Mouse (Mus musculus): Measurements from ENCODE around the gene Ctps2. TPM values are rescaled to one million over a fixed set of nuclear protein-coding genes. Genes with fewer than 3 reads are reported as not detected.
A peak's percentile ranks its signal among the peaks of the same experiment; 100 is the strongest.

The Ctps2 gene
- polyA plus RNA-seq, 1 experiment from 2014 or later = 93.5 TPM

DNA sequence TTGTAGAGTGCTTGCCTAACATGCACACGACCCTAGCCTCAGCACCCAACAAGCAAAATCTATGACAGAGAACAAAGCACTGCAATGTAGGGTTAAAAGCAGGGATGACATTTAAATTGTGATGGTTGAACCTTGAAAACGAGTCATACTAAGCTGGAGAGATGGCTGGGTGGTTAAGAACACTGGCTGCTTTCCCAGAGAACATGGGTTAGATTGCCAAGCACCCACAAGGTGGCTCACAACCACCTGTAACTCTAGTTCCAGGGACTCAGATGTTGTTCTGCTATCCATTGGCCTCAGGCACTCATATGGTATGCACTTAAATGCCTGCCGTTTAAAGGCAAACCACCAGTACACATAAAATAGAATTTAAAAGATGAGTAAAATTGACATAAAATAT lies 91.1 kb downstream of the Ctps2 start:
- no peaks in the 10 kb centered on the region for H3K9me3 ChIP-seq
- peaks cover 14% of the 10 kb centered on the region; the same call in 1 of the 2 replicates for H3K27me3 ChIP-seq
- WGBS = 81% methylated on average over 3 of the region's 3 CpGs
- no peak overlapping the region for H3K27ac ChIP-seq
- no peaks in the 10 kb centered on the region for H3K4me1 ChIP-seq
- no peaks in the 10 kb centered on the region; the same call in 1 of the 2 replicates for H3K36me3 ChIP-seq (replicated peaks)
- ATAC-seq (ENCODE audit: low FRiP score) = no peak
- H3K9ac ChIP-seq = no peak overlapping the region
- H3K4me3 ChIP-seq (replicated peaks) = no peak overlapping the region
- no peak overlapping the region for H3K4me2 ChIP-seq

DNA sequence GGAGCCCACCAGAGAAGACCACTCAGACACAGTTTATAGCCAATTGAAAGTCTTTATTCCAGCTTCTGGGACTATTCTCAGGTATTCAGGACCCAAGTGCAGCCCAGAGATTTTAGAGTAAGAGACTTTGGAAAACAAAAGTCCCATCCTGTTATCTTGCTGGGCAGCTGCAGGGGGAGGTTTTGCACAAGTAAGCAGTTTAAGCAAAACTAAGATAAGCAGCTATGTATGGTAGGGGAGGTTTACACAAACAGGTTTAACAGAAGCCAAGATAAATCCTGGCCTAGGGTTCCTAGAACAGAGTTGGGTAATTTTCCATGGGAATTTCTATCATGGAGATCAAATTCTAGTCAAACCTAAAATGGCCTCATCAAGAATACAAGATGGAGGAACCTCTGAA lies 126.8 kb downstream of the Ctps2 start:
- no peak overlapping the region for H3K9ac ChIP-seq
- H3K27ac ChIP-seq = no peak overlapping the region
- H3K27me3 ChIP-seq = 0 out of 2 replicates have a peak, but pooled peaks cover 10% of the 10 kb centered on the region
- 0 out of 2 replicates have a peak, but pooled peaks cover 2% of the 10 kb centered on the region for H3K36me3 ChIP-seq (replicated peaks)
- no peaks in the 10 kb centered on the region for H3K9me3 ChIP-seq
- ATAC-seq (ENCODE audit: low FRiP score) = no peak
- H3K4me2 ChIP-seq = no peak overlapping the region
- no peaks in the 10 kb centered on the region for H3K4me1 ChIP-seq
- H3K4me3 ChIP-seq (replicated peaks) = no peak overlapping the region

DNA sequence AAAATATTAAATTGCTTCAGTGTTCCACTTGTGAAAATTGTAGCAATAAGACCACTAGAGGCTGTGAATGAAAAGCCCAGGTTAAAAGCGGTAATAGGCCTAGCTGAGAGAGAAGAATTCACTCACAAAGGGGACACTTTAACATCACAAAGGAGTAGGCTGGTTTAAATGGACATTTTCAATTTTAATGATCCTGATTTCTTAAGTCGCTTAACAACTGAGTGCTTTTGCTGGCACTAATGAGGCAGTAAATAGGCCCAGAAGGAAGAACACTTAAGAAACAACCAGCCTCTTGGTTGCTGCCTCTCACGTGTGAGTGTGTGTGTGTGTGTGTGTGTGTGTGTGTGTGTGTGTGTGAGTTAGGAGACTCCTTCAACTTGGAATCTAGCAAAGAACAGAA lies 137.7 kb downstream of the Ctps2 start:
- Histone ChIP-seq H3K9ac (no peak overlapping the region), H3K9me3 (no peaks in the 10 kb centered on the region), H3K27me3 (peaks cover 54% of the 10 kb centered on the region), H3K4me1 (no peaks in the 10 kb centered on the region), H3K36me3 (replicated peaks) (no peaks in the 10 kb centered on the region), H3K4me2 (no peak overlapping the region), H3K4me3 (replicated peaks) (no peak overlapping the region), H3K27ac (no peak overlapping the region)
- peak; percentile 86; the same call in 1 of the 2 replicates for ATAC-seq (ENCODE audit: low FRiP score)
- WGBS = 32% methylated on average over 3 of the region's 3 CpGs

DNA sequence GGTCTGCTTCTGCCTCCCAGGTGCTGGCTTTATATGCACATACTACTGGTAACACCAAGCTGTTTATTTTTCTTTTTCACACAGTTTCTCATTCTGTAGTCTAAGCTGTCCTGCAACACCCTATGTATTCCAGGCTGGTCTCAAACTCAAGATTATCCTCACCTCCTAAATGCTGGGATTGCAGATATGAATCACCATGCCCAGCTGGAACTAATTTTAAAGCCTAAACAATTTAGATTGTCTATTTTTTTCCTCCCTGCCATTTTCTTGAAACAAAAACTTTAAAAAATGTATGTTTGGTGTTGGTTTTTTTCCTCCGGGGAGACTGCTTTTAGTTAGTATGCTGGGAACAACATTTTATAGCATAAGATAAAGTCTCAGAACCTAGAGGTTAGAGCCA lies 141.7 kb downstream of the Ctps2 start:
- Histone ChIP-seq H3K4me2 (no peak overlapping the region), H3K27me3 (peaks cover 65% of the 10 kb centered on the region), H3K36me3 (replicated peaks) (no peaks in the 10 kb centered on the region), H3K4me3 (replicated peaks) (no peak overlapping the region), H3K9ac (no peak overlapping the region), H3K27ac (no peak overlapping the region), H3K9me3 (no peaks in the 10 kb centered on the region), H3K4me1 (no peaks in the 10 kb centered on the region)
- ATAC-seq (ENCODE audit: low FRiP score) = no peak
- WGBS = 89% methylated on average over 1 of the region's 1 CpGs

DNA sequence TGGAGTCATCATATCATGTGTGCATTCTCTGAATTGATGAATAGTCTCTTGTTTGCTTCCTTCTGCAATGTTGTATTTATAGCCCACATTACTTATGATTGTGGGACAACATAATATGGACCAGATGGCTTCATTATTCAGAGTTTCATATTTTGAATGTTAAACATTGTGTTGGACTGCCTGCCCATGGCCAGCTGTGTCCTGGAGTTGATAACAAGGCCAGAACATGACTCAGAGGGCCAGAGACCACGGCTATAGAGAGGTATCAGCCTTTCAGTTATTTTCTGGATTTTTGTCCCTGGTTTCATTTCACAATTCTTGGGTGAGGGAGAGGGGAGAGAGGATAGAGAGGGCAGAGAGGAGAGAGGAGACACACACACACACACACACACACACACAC lies 162.9 kb downstream of the Ctps2 start:
- no peaks in the 10 kb centered on the region for H3K9me3 ChIP-seq
- no peaks in the 10 kb centered on the region for H3K36me3 ChIP-seq (replicated peaks)
- H3K4me1 ChIP-seq = no peaks in the 10 kb centered on the region
- no peak overlapping the region for H3K27ac ChIP-seq
- no peak overlapping the region for H3K4me3 ChIP-seq (replicated peaks)
- H3K4me2 ChIP-seq = no peak overlapping the region
- peaks cover 15% of the 10 kb centered on the region; the same call in 1 of the 2 replicates for H3K27me3 ChIP-seq
- no peak for ATAC-seq (ENCODE audit: low FRiP score)
- 85% methylated on average over 1 of the region's 1 CpGs for WGBS
- no peak overlapping the region for H3K9ac ChIP-seq

MicroRNAs within 50 kb of the gene (microRNA counts, 519-probe panel; counts per million panel counts)
- microRNA mmu-miR-3473 = not detected

Small RNA genes within 50 kb of the gene (microRNA-seq; reads per million reads assigned to microRNA genes)
- not detected for gene Mir3473a

Other genes starting within 250 kb of the Ctps2 start
- 281 and 291 TPM in 2 replicates for gene Rbbp7, start 140.8 kb upstream of the Ctps2 start, polyA plus RNA-seq (2016; fragmentation: Nextera tagmentation; extraction: Ambion mirVana)
- 16.3 and 18.8 TPM in 2 replicates for gene Txlng, start 71.8 kb upstream of the Ctps2 start, polyA plus RNA-seq (2016; fragmentation: Nextera tagmentation; extraction: Ambion mirVana)
- gene Syap1, start 12.8 kb upstream of the Ctps2 start, polyA plus RNA-seq (2016; fragmentation: Nextera tagmentation; extraction: Ambion mirVana) = 27.1 and 27.9 TPM in 2 replicates
- gene S100g, start 63.4 kb downstream of the Ctps2 start, polyA plus RNA-seq (2016; fragmentation: Nextera tagmentation; extraction: Ambion mirVana) = not detected in 2 replicates

Data from forebrain, embryonic 12.5 days (tissue).